Mouse (Mus musculus) heart, postnatal 25 days (tissue): ENCODE measurements around the gene Oasl1. TPM values are rescaled to one million over a fixed set of nuclear protein-coding genes. Genes with fewer than 3 reads are reported as not detected.
A peak's percentile ranks its signal among the peaks of the same experiment; 100 is the strongest.

Source experiments
- DNase-seq: peaks from one replicate; pipeline ENCODE4 v3.0.0; 2022; ENCODE audit warnings: low spot score
- intact Hi-C: fragments of 180-260 bp; cut with DNase I; formaldehyde crosslinking; loops from one replicate; pipeline ENCODE4 v1.15.1; 2025
- total RNA-seq, 2 experiments: library from RNA; stranded (reverse); gene quantifications; 2 replicates each; pipeline ENCODE4 v1.2.3; 2021

Gene Oasl1
- total RNA-seq, 2 experiments from 2014 or later: 0.78 TPM

DNA sequence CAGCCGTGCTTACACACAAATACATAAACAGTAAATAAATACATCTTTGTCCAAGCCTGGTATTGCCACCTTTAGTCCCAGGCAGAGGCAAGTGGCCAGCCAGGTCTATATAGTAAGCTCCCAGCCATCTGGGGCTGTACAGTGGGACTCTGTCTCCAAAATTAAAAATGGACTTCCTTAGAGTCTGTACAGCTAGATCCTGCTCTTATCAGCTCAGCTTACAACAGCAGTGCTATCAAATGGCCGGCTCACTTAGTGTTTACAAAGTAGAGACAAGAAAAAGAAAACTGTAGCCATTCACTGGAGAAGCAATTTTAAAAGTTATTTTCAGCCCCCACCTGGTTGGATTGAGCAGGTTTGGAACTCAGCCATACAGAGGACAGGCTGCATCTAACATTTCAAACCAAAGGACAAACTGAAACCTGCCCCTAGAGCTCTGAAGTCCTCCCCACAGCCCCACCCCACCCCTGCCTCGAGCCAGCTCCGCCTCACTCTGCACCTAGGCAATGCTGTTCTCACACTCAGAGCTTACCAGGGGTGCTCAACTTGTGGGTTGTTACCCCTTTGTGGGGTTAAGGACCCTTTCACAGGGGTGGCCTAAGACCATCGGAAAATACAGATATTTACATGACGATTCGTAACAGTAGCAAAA, 41.4 kb downstream of the Oasl1 start:
- no peak for DNase-seq
- intact Hi-C loops: no loop called here

GRCm38 (mm10) chr5:114964967-114965898, 42.2 kb downstream of the Oasl1 start:
- intact Hi-C loops: no loop called here
- no peak for DNase-seq

GRCm38 (mm10) chr5:114967523-114968268, 44.7 kb downstream of the Oasl1 start:
- intact Hi-C loops: no loop called here

DNA sequence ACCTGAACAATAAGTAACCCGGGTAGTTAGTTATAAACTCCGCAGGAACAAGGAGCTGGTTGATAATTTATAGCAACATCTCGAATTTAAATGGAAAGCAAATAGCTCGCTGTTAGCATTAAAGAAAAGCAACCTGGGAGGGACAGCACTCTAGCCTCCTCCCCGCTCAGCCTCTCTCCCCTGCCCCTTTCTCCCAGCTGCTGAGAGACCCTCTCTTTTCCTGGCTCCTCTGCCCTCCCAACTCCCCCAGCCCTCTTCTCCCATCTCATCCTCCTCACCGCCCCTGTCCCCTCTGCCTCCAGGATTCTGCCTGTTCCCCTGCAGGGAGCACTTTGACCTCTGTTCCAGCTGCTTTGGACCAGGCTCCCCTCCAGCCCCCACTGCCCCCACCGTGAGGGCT, 45.6 kb downstream of the Oasl1 start:
- intact Hi-C loops: no loop called here
- no peak for DNase-seq

More at GRCm38 (mm10) chr5:114967523-114968268, 44.7 kb downstream of the Oasl1 start:
- no peak for DNase-seq

DNA sequence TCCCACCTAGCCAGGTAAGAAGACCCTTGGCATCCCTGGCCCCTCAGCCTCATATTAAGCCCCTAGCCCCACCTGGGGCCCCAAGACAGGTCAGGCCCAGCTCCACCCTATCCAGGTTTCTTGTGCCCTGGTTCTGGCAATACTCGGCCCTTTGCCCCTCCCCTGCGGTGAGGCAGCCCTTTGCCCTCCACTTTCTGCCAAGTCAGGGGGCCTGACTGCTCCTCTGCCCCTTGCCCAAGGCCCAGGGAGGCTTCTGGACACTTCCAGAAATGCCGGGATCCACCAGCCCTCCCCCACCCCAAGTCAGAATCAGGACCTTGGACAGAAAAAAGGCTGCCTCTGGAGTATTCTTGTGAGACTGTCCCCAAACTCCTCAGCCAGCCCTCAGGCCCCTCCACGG, 46.0 kb downstream of the Oasl1 start:
- intact Hi-C loops: no loop called here

GRCm38 (mm10) chr5:114969609-114970215, 46.7 kb downstream of the Oasl1 start:
- intact Hi-C loops: no loop called here
- no peak for DNase-seq

More for the DNA sequence above, 46.0 kb downstream of the Oasl1 start:
- no peak for DNase-seq

DNA sequence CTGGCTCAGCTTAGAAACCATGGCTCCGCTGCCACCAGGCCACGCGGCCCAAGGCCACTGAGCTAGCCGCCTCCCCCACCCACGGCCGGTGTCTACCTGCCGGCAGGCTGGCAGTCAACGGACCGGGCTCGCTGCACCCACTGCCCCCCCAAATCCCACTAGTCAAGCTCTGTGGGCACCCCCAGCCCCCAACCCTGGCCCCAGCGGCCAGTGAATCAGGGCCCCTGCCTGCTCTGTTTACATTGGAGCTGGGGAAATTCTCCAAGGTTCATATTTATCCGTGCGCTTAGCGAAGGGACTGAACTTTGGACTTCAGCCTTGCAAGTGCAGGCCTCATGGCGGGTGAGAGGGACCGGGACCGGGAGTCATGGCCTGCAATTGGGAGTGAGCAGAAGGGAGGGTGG, 47.8 kb downstream of the Oasl1 start, which contains the start of gene Hnf1a:
Gene Hnf1a (minus strand): TSS at position 271 of the 404 bp plus-strand sequence.
- intact Hi-C loops: no loop called here
- no peak for DNase-seq

GRCm38 (mm10) chr5:114972201-114972600, 49.2 kb downstream of the Oasl1 start:
- intact Hi-C loops: no loop called here
- no peak for DNase-seq

- intact Hi-C loops: no loop called here
Observed at GRCm38 (mm10) chr5:114973131-114973530, 50.1 kb downstream of the Oasl1 start.

DNA sequence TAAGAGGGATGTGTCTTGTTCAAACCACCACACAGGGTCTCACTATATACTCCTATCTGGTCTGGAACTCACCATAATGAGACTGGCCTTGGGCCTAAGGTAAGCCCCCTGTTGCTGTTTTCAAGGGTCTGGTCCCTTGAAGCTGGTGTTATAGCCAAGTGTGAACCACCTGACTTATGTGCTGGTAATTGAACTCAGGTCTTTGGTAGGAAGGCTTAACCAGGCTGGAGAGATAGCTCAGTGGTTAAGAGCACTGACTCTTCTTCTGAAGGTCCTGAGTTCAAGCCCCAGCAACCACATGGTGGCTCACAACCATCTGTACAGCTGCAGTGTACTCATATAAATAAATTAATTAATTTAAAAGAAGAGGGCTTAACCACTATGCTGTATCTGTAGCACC, 53.9 kb downstream of the Oasl1 start:
- intact Hi-C loops: loop anchor here (5.0 kb wide), 1 partner anchor 210 kb away; no protein-coding TSS in a partner anchor

More at GRCm38 (mm10) chr5:114973131-114973530, 50.1 kb downstream of the Oasl1 start:
- DNase-seq: no peak

DNA sequence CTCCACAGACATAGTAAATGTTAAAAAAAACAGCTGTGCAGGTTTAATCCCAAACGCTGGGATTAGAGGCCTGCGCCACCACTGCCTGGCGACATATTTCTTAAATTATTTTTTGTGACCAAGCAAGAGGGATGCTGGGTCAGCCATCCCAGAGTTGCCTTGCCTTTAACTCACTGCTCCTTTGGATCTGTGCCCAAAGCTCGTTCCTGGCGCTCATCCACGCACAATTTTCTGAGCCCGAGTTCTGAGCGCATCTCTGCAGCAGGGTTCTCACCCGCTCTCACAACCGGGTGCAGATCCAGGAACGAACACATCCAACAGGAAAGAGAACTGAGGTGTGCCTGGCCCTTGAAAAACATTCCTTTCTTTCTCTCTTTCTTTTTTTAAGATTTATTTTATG, 55.4 kb downstream of the Oasl1 start:
- DNase-seq: no peak
- intact Hi-C loops: loop anchor here (2.0 to 5.0 kb wide), 2 partner anchors 209 to 258 kb away; no protein-coding TSS in a partner anchor

More for the DNA sequence above, 53.9 kb downstream of the Oasl1 start:
- DNase-seq: no peak

DNA sequence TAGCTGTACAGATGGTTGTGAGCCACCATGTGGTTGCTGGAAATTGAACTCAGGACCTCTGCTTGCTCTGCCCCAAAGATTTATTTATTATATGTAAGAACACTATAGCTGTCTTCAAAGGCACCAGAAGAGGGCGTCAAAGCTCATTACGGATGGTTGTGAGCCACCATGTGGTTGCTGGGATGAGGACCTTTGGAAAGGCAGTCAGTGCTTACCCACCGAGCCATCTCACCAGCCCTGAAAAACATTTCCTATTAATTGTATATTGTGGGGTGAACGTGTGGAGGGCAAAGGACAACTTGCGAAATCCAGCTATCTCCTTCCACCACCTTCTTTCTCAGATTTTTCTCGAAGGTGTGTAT, 55.8 kb downstream of the Oasl1 start:
- intact Hi-C loops: loop anchor here (1.0 to 5.0 kb wide), 4 partner anchors 97 to 258 kb away; no protein-coding TSS in a partner anchor
- DNase-seq: no peak

DNA sequence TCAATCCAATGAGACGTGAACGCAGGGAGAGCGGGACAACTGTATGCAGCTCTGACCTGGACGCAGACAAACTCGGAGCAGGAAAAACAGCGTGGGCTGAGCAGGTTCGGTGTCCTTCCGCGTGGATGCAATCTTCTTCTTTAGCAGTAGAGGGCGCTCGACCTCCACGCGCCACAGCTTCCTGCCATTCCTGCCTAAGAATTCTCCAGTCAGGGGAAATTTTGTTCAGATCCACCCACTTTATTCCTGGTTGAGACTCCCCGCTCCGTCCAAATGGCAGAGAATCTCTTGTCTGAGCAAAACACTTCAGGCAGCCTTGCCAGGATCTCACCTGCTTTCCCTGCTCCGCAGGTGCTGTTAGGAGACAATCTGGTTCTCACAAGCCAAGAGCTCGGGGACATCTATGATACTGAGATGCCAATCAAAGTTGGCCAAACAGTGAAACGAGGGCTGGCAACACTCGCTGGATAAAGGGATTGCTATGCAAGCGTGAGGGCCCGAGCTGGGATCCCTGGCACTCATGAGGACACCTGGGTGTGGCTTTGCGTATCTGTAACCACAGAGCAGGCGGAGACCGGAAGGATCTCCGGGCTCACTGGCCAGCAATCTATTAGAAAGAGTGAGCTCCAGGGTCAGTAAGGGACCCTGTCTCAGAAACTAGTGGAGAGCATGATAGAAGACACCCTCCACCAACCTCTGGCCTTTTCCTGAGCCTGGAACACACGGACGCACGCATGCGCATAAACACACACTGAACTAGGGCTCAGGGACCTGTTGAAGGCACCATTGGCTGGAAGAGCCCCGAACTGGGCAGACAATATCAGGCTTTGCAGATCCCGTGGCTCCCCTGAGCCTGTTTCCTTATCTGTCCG, 56.4 kb downstream of the Oasl1 start:
- peak; percentile 51 for DNase-seq
- intact Hi-C loops: loop anchor here (1.0 to 5.0 kb wide), 5 partner anchors 29 to 257 kb away; no protein-coding TSS in a partner anchor

DNA sequence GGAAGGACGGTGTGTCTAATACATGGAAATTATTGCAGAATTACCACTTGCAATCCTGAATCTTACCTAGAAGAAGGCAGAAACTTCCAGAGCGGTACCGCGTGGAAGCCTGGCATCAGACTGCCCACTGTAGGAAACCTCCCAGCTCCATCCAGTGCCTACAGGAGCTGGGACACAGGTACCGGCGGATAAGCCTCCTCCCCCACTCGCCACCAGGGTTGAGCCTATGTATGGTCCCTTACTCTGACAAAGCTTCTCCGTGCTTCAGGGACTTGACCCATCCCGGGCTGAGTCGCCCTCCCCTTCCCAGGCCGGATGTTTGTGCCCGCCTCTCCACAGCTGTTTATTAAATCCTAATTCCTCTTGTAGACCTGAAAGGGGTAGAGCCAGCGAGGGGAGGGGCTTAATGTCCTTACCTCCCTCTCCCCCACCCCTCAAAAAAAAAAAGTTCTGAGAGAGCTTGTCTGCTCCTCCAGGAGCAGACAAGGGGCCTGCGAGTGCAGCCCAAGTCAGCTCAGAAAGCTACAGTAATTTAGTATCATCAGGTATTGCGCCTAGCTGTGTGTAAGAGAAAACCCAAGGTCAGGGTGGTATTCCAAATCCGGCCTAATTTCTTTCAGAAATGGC, 57.2 kb downstream of the Oasl1 start:
- no peak for DNase-seq
- intact Hi-C loops: loop anchor here (2.0 kb wide), 1 partner anchor 29 kb away; no protein-coding TSS in a partner anchor

DNA sequence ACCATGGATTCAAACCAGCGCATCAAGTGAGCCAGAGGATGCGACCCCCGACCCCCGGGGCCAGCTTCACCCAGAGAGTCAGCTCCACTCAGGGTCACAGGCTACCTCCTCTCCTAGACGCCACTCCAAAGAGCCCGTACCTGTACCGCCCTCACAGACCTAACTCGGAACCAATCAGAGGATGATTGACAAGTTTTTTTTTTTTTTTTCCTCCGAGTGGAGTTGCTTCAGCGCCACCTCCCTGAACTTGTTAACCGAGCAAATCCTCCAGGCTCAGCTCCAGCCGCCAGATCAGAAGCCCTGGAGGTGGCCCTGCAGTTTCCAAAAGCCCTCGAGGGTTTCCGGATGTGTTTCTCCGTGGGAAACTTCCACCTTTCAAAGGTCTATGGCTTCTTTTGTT, 59.0 kb downstream of the Oasl1 start:
- no peak for DNase-seq
- intact Hi-C loops: no loop called here

GRCm38 (mm10) chr5:114985074-114985473, 62.0 kb downstream of the Oasl1 start:
- intact Hi-C loops: no loop called here
- DNase-seq: no peak
